Mouse (Mus musculus) cortical plate, adult 2 months (tissue): ENCODE measurements around the gene Ech1.

Experiments used
- CTCF ChIP-seq: fragments of 200-500 bp; IDR thresholded peaks from 2 replicates; pipeline ENCODE4 v1.5.1; 2011; ENCODE audit warnings: mild to moderate bottlenecking, control low read depth, low read length; ENCODE audit not compliant: insufficient read depth; ENCODE audit errors: extremely low read depth
- POLR2A ChIP-seq: fragments of 200-500 bp; IDR thresholded peaks from 2 replicates; pipeline ENCODE4 v1.6.1; 2011; ENCODE audit warnings: mild to moderate bottlenecking, low read length, control low read depth; ENCODE audit not compliant: insufficient read depth; ENCODE audit errors: extremely low read depth

- TF ChIP-seq CTCF = no peak
- TF ChIP-seq POLR2A = no peak
Measured at GRCm38 (mm10) chr7:28817524-28817923, 7.5 kb upstream of the Ech1 start.
